Mouse (Mus musculus) v-Abl transformed pro-B cells (cell line): ENCODE measurements at regions not wholly inside any gene's neighbourhood (a gene's known extent, or its start where the extent isn't known, plus 50 kb on each side); places are given as distances from the start of the nearest gene placed in this dataset.
"Not testable (repeated sequence)": the region's sequence is repeated elsewhere in the genome, so short reads cannot be mapped to it uniquely, and the experiment has no call there.

Experiments used
- in situ Hi-C, 2 experiments: fragments of 400-800 bp; cut with MboI; formaldehyde crosslinking; loops; one replicate each; pipeline ENCODE4 v1.15.1; 2025; ENCODE audit not compliant: unreplicated experiment in 2 of 2

- in situ Hi-C loops = no loop called here
These were observed 290.9 kb upstream of the Ift57 start for GRCm38 (mm10) chr16:49407956-49408795.

GRCm38 (mm10) chr16:49409235-49409634, 289.8 kb upstream of the Ift57 start:
- in situ Hi-C loops = no loop called here

GRCm38 (mm10) chr16:49430296-49430695, 268.7 kb upstream of the Ift57 start:
- in situ Hi-C loops = no loop called here

GRCm38 (mm10) chr16:49431902-49432301, 267.1 kb upstream of the Ift57 start:
- in situ Hi-C loops = no loop called here

- in situ Hi-C loops = no loop called here
These were observed 257.8 kb upstream of the Ift57 start for GRCm38 (mm10) chr16:49441225-49441624.

GRCm38 (mm10) chr16:49447356-49447755, 251.7 kb upstream of the Ift57 start:
- in situ Hi-C loops = not testable (repeated sequence)

- in situ Hi-C loops = loop anchor here (10.0 kb wide), 3 partner anchors 811 to 1251 kb away; no protein-coding TSS in a partner anchor
These were observed 205.2 kb upstream of the Ift57 start for GRCm38 (mm10) chr16:49493881-49494280.

- in situ Hi-C loops = loop anchor here (10.0 kb wide), 3 partner anchors 807 to 1247 kb away; no protein-coding TSS in a partner anchor
These were observed 201.5 kb upstream of the Ift57 start for GRCm38 (mm10) chr16:49497521-49498010.

GRCm38 (mm10) chr16:49500818-49501217, 198.2 kb upstream of the Ift57 start:
- in situ Hi-C loops = loop anchor here in 1 of 2 experiments (5.0 kb wide), 1 partner anchor 806 kb away; no protein-coding TSS in a partner anchor

GRCm38 (mm10) chr16:49503897-49504413, 195.1 kb upstream of the Ift57 start:
- in situ Hi-C loops = loop anchor here in 1 of 2 experiments (5.0 kb wide), 1 partner anchor 803 kb away; no protein-coding TSS in a partner anchor

GRCm38 (mm10) chr16:49504669-49505068, 194.4 kb upstream of the Ift57 start:
- in situ Hi-C loops = loop anchor here in 1 of 2 experiments (5.0 kb wide), 1 partner anchor 803 kb away; no protein-coding TSS in a partner anchor

- in situ Hi-C loops = no loop called here
These were observed 193.8 kb upstream of the Ift57 start for GRCm38 (mm10) chr16:49505271-49505670.

- in situ Hi-C loops = no loop called here
These were observed 180.2 kb upstream of the Ift57 start for GRCm38 (mm10) chr16:49518844-49519243.

- in situ Hi-C loops = loop anchor here in 1 of 2 experiments (5.0 to 10.0 kb wide), 2 partner anchors 597 to 1214 kb away; no protein-coding TSS in a partner anchor
These were observed 178.6 kb upstream of the Ift57 start for GRCm38 (mm10) chr16:49520411-49520810.

GRCm38 (mm10) chr16:49521685-49522084, 177.3 kb upstream of the Ift57 start:
- in situ Hi-C loops = loop anchor here in 1 of 2 experiments (5.0 to 10.0 kb wide), 2 partner anchors 596 to 1213 kb away; no protein-coding TSS in a partner anchor

GRCm38 (mm10) chr16:49522576-49522975, 176.5 kb upstream of the Ift57 start:
- in situ Hi-C loops = loop anchor here in 1 of 2 experiments (5.0 to 10.0 kb wide), 2 partner anchors 595 to 1212 kb away; no protein-coding TSS in a partner anchor

GRCm38 (mm10) chr16:49528618-49529017, 170.4 kb upstream of the Ift57 start:
- in situ Hi-C loops = loop anchor here (5.0 to 25.0 kb wide), 3 partner anchors 359 to 1206 kb away; no protein-coding TSS in a partner anchor

- in situ Hi-C loops = loop anchor here (5.0 to 25.0 kb wide), 3 partner anchors 358 to 1206 kb away; no protein-coding TSS in a partner anchor
These were observed 170.0 kb upstream of the Ift57 start for GRCm38 (mm10) chr16:49529060-49529459.

GRCm38 (mm10) chr16:49530051-49530450, 169.0 kb upstream of the Ift57 start:
- in situ Hi-C loops = loop anchor here (5.0 to 25.0 kb wide), 4 partner anchors 225 to 585 kb away; no protein-coding TSS in a partner anchor

GRCm38 (mm10) chr16:49532071-49532686, 166.9 kb upstream of the Ift57 start:
- in situ Hi-C loops = loop anchor here (5.0 to 25.0 kb wide), 4 partner anchors 223 to 583 kb away; no protein-coding TSS in a partner anchor
